Comparison of ENCODE assay signal across 7 mouse cellular contexts in the genomic region with DNA sequence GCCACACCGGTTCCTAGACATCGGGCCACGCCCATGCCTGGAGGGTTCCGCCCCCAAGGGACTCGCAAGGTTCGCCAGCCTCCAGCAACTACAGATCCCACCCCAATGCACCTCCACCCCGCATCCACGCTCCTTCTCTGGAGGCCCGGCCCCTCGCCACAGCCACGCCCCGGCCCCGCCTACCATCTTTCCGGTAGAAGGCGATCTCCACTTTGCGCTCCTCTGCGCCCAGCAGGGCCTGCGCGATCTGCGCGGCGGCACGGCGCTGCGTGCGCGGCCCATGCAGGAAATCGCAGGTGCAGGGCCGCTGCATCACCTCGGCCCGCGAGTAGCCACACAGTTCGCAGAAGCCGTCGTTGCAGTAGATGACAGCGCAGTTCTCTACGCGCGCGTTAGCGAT. TPM values are rescaled to one million over a fixed set of nuclear protein-coding genes. Genes with fewer than 3 reads are reported as not detected.
DNase-seq lines count a peak whose midpoint lies in the region; ATAC-seq and TF ChIP-seq lines count a peak whose summit lies in the region.

No protein-coding gene starts in this region.

- H3K4me3 ChIP-seq in heart, adult 2 months, result peak overlapping the region; percentile 43
- peak overlapping the region; percentile 50; the same call in 1 of the 2 replicates for H3K4me3 ChIP-seq in liver, adult 2 months (ENCODE audit: insufficient read depth, low read depth, low read length)
- H3K4me3 ChIP-seq in midbrain, postnatal 0 days (ENCODE audit: low read depth, low read length), result peak overlapping the region; percentile 53

- H3K36me3 ChIP-seq in heart, adult 2 months (ENCODE audit: control insufficient read depth, insufficient read depth, low read length), result peaks cover 2% of the 10 kb centered on the region; the same call in 1 of the 2 replicates
- no peaks in the 10 kb centered on the region for H3K36me3 ChIP-seq in liver, adult 2 months (ENCODE audit: control insufficient read depth, insufficient read depth, low read length)
- peaks cover 4% of the 10 kb centered on the region; the same call in 1 of the 2 replicates for H3K36me3 ChIP-seq in midbrain, postnatal 0 days (ENCODE audit: insufficient read depth, low read length)

- intact Hi-C loops in heart, adult 2 months (cut with DNase I), result no loop called here

- DNase-seq in adrenal gland, postnatal 14 days, result peak; percentile 90
- DNase-seq in embryo, embryonic 10 days (ENCODE audit: low spot score), result peak; percentile 80
- peak; percentile 77 to 81 for DNase-seq in heart, adult 2 months
- DNase-seq in kidney, adult 8-10 months, result peak; percentile 53 to 70
- no peak for DNase-seq in liver, adult 2 months (ENCODE audit: extremely low read depth, low read depth, low spot score)
- peak; percentile 50 for DNase-seq in midbrain, postnatal 0 days (ENCODE audit: low spot score)
- DNase-seq in spleen, postnatal 14 days (ENCODE audit: low spot score in 2 of 2), result peak; percentile 44 to 53

- ATAC-seq in midbrain, postnatal 0 days (ENCODE audit: low FRiP score), result peak; percentile 12; the same call in 1 of the 2 replicates

- no peaks in the 10 kb centered on the region for H3K79me2 ChIP-seq in heart, adult 2 months (replicated peaks; ENCODE audit: control insufficient read depth, insufficient read depth, low read length)
- H3K79me2 ChIP-seq in liver, adult 2 months (ENCODE audit: control insufficient read depth, insufficient read depth, low read length), result no peaks in the 10 kb centered on the region

- H3K27ac ChIP-seq in heart, adult 2 months, result peak overlapping the region; percentile 83; the same call in 1 of the 2 replicates
- no peak overlapping the region for H3K27ac ChIP-seq in liver, adult 2 months (replicated peaks; ENCODE audit: insufficient read depth, low read depth, low read length)
- peak overlapping the region; percentile 55; the same call in 1 of the 2 replicates for H3K27ac ChIP-seq in midbrain, postnatal 0 days (ENCODE audit: low read depth, low read length)

- peaks cover 18% of the 10 kb centered on the region for H3K4me1 ChIP-seq in heart, adult 2 months (ENCODE audit: control insufficient read depth, insufficient read depth, low read length)
- peaks cover 8% of the 10 kb centered on the region for H3K4me1 ChIP-seq in liver, adult 2 months (ENCODE audit: control insufficient read depth, insufficient read depth, low read length)
- H3K4me1 ChIP-seq in midbrain, postnatal 0 days (ENCODE audit: insufficient read depth, low read length), result peaks cover 41% of the 10 kb centered on the region

- no peak for TF ChIP-seq EP300 in heart, adult 2 months (IDR thresholded peaks at IDR 0.05; ENCODE audit: insufficient read depth, low read depth, low read length)

- TF ChIP-seq POLR2A in heart, adult 2 months (IDR thresholded peaks at IDR 0.05; ENCODE audit: insufficient read depth, low read depth, low read length), result peak; percentile 61; the same call in 1 of the 2 replicates
- no peak for TF ChIP-seq POLR2A in liver, adult 2 months (IDR thresholded peaks at IDR 0.05; ENCODE audit: extremely low read depth, insufficient read depth, low read length)

- WGBS in heart, adult 2 months, result 2% methylated on average over 41 of the region's 41 CpGs
- 3% methylated on average over 41 of the region's 41 CpGs for WGBS in liver, adult 2 months
- WGBS in midbrain, postnatal 0 days, result 1% methylated on average over 32 of the region's 41 CpGs

- no peaks in the 10 kb centered on the region; the same call in 1 of the 2 replicates for H3K27me3 ChIP-seq in heart, adult 2 months (ENCODE audit: control insufficient read depth, insufficient read depth, low read length)
- peaks cover 43% of the 10 kb centered on the region for H3K27me3 ChIP-seq in liver, adult 2 months (ENCODE audit: control insufficient read depth, insufficient read depth, low read length)
- H3K27me3 ChIP-seq in midbrain, postnatal 0 days (ENCODE audit: insufficient read depth, low read length), result no peaks in the 10 kb centered on the region

- TF ChIP-seq CTCF in heart, adult 2 months (IDR thresholded peaks at IDR 0.05), result no peak
- no peak for TF ChIP-seq CTCF in liver, adult 2 months (IDR thresholded peaks at IDR 0.05; ENCODE audit: low read depth, low read length)
- peak; percentile 4; the same call in 1 of the 2 replicates for TF ChIP-seq CTCF in midbrain, postnatal 0 days (IDR thresholded peaks at IDR 0.05)

- H3K4me2 ChIP-seq in midbrain, postnatal 0 days (ENCODE audit: low read depth, low read length, poor library complexity, severe bottlenecking), result peak overlapping the region; percentile 99

- peak overlapping the region; percentile 33; the same call in 1 of the 2 replicates for H3K9ac ChIP-seq in heart, adult 2 months (ENCODE audit: low read depth, low read length)
- H3K9ac ChIP-seq in liver, adult 2 months (ENCODE audit: low read depth, low read length), result no peak overlapping the region
- H3K9ac ChIP-seq in midbrain, postnatal 0 days (replicated peaks; ENCODE audit: low read length, poor library complexity, severe bottlenecking), result peak overlapping the region; percentile 73

- H3K9me3 ChIP-seq in midbrain, postnatal 0 days (ENCODE audit: low read length), result no peaks in the 10 kb centered on the region

RNA-seq across cellular contexts. Expression of gene Kcnh2, which starts 3.3 kb away (rescaled TPM):
- 10.7 and 11.1 TPM in 2 replicates for total RNA-seq in adrenal gland, postnatal 14 days (2021)
- total RNA-seq in heart, adult 2 months (2021), result 10 to 100 TPM; 59.3 to 68.5 TPM
- 119 and 121 TPM in 2 replicates for polyA plus RNA-seq in heart, adult 2 months (2012; rRNA removed)
- total RNA-seq in liver, adult 2 months (2014; rRNA removed), result 0.13 TPM in 1 of 2 replicates, not detected in the other
- polyA plus RNA-seq in liver, adult 2 months (2012; rRNA removed), result 0.21 TPM in 1 of 2 replicates, not detected in the other
- 46.9 and 60.2 TPM in 2 replicates for total RNA-seq in midbrain, postnatal 0 days (2014; rRNA removed)
- 10.1 and 11.1 TPM in 2 replicates for polyA plus RNA-seq in midbrain, postnatal 0 days (2015; fragmentation: Nextera tagmentation; extraction: Ambion mirVana)

RNA-seq across cellular contexts. Expression of gene Nos3, which starts 16.5 kb away (rescaled TPM):
- 16.8 and 18.3 TPM in 2 replicates for total RNA-seq in adrenal gland, postnatal 14 days (2021)
- total RNA-seq in heart, adult 2 months (2021), result 10 to 100 TPM; 23.5 to 24.4 TPM
- polyA plus RNA-seq in heart, adult 2 months (2012; rRNA removed), result 26.3 and 30.7 TPM in 2 replicates
- 1.1 and 2.0 TPM in 2 replicates for total RNA-seq in liver, adult 2 months (2014; rRNA removed)
- 2.6 and 2.9 TPM in 2 replicates for polyA plus RNA-seq in liver, adult 2 months (2012; rRNA removed)
- 11.0 and 14.2 TPM in 2 replicates for total RNA-seq in midbrain, postnatal 0 days (2014; rRNA removed)
- polyA plus RNA-seq in midbrain, postnatal 0 days (2015; fragmentation: Nextera tagmentation; extraction: Ambion mirVana), result 7.0 and 7.5 TPM in 2 replicates

RNA-seq across cellular contexts. Expression of gene Atg9b, which starts 43.8 kb away (rescaled TPM):
- total RNA-seq in adrenal gland, postnatal 14 days (2021), result 0.41 and 0.60 TPM in 2 replicates
- 1 to 10 TPM in 1 of 2 experiments, under 1 TPM in 1; 0.89 to 1.1 TPM for total RNA-seq in heart, adult 2 months (2021)
- polyA plus RNA-seq in heart, adult 2 months (2012; rRNA removed), result 2.2 and 2.3 TPM in 2 replicates
- total RNA-seq in liver, adult 2 months (2014; rRNA removed), result 0.09 and 0.27 TPM in 2 replicates
- polyA plus RNA-seq in liver, adult 2 months (2012; rRNA removed), result 0.05 and 0.35 TPM in 2 replicates
- 6.7 and 7.4 TPM in 2 replicates for total RNA-seq in midbrain, postnatal 0 days (2014; rRNA removed)
- polyA plus RNA-seq in midbrain, postnatal 0 days (2015; fragmentation: Nextera tagmentation; extraction: Ambion mirVana), result 5.3 and 7.2 TPM in 2 replicates

RNA-seq across cellular contexts. Expression of gene Abcb8, which starts 45.3 kb away (rescaled TPM):
- total RNA-seq in adrenal gland, postnatal 14 days (2021), result 80.9 and 92.2 TPM in 2 replicates
- total RNA-seq in heart, adult 2 months (2021), result 10 to 100 TPM; 81.2 to 89.8 TPM
- polyA plus RNA-seq in heart, adult 2 months (2012; rRNA removed), result 148 and 151 TPM in 2 replicates
- 21.5 and 25.2 TPM in 2 replicates for total RNA-seq in liver, adult 2 months (2014; rRNA removed)
- polyA plus RNA-seq in liver, adult 2 months (2012; rRNA removed), result 69.9 and 71.0 TPM in 2 replicates
- 65.8 and 71.7 TPM in 2 replicates for total RNA-seq in midbrain, postnatal 0 days (2014; rRNA removed)
- 42.4 and 51.6 TPM in 2 replicates for polyA plus RNA-seq in midbrain, postnatal 0 days (2015; fragmentation: Nextera tagmentation; extraction: Ambion mirVana)

Comparison
In these comparisons a context has a peak if more than half of its experiments do, and no peak if none do; other contexts are left out.
1. RNA of gene Kcnh2, which starts 3.3 kb away (total RNA-seq): 59.3 to 68.5 TPM in heart, adult 2 months, 46.9 to 60.2 TPM in midbrain, postnatal 0 days and 10.7 to 11.1 TPM in adrenal gland, postnatal 14 days; 0.13 TPM in liver, adult 2 months; every median in the first group is over 10 times any median in the second.
2. Peak in every context shown above with its lines, with median percentiles within 50 percentile points of each other: H3K4me3 ChIP-seq.